Mouse (Mus musculus): Measurements from ENCODE around the gene Fam189a2.

Gene Fam189a2

DNA sequence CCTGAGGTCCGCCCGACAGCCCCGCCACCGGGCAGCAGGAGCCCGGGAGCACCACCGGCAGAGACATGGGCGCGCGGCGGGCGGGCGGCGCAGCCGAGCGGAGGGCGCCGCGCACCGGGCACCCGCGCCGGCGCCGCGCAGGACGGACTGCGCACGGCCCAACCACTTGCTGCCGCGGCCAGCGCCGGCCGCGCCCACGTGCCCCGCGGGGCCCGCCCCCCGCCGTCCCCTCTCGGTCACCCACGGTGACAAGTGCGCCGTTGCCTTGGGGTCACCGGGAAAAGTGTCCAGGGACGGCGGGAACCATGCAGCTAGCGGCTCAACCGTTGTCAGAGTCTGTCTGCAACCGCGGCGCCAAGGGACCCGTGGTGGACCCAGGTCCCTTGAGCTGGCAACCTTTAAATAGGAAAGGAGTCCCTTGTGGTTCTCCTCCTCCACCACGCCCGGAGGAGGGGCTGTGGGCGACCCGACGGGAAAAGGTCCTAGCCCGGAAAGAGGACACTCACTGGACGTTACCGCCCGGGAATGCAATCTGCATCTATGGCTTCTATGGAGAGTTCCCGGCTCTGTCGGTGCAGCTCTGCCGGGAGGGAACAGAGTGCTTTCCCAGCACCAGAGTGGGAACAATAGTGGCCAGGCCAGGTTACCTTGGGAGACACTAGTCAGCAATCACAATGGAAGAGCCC is at the start of gene Fam189a2:
Fam189a2 (minus strand) TSS at position 149 of the 686 bp plus-strand sequence.
- Histone ChIP-seq H3K36me3 (ENCODE audit: control insufficient read depth, insufficient read depth, low read length, poor library complexity, severe bottlenecking) (no peaks in the 10 kb centered on the region), H3K27me3 (ENCODE audit: control insufficient read depth, insufficient read depth, low read length, poor library complexity, severe bottlenecking) (no peaks in the 10 kb centered on the region; the same call in 1 of the 2 replicates)
- DNase-seq (ENCODE audit: low read depth, low spot score) = no peak

DNA sequence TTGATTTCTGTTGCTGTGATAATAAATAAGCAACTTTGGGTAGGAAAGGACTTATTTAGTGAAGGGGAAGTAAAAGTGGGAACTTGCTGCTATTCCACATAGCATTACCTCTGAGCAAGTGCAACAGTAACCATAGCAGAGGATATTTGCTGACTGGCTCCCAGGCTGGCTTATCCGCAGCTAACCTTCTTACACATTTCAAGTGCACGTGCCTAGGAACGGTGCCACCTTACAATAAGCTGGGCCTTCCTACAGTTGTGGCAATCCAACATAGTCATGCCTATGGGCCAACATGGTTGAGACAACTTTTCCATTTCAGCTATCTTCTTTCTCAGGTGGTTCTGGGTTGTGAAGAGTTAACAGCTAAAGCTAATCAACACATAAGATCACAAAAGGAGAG is 46.8 kb upstream of the Fam189a2 start:
- no peak for DNase-seq (ENCODE audit: low read depth, low spot score)
- H3K27me3 ChIP-seq (ENCODE audit: control insufficient read depth, insufficient read depth, low read length, poor library complexity, severe bottlenecking) = no peaks in the 10 kb centered on the region
- H3K36me3 ChIP-seq (ENCODE audit: control insufficient read depth, insufficient read depth, low read length, poor library complexity, severe bottlenecking) = no peaks in the 10 kb centered on the region

DNA sequence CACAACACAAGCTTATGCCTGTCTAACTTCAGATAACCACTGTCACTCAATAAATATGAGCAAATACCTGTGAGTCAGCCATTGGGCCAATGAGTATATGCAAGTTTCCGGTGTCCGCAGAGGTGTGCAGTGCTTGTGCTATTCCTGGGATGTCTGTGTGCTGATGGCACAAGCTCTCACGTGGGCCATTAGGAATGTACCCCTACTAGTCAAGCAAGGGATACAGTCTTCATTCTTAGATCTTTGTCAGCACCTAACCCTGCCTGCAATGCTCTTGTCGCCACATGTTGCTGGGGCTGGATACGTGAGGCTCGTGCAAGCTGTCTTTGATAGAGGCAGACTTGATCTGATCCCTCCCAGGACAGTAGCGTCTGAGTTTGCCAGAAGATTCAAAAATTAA is 45.7 kb upstream of the Fam189a2 start:
- no peak for DNase-seq (ENCODE audit: low read depth, low spot score)
- H3K36me3 ChIP-seq (ENCODE audit: control insufficient read depth, insufficient read depth, low read length, poor library complexity, severe bottlenecking) = no peaks in the 10 kb centered on the region
- no peaks in the 10 kb centered on the region for H3K27me3 ChIP-seq (ENCODE audit: control insufficient read depth, insufficient read depth, low read length, poor library complexity, severe bottlenecking)

DNA sequence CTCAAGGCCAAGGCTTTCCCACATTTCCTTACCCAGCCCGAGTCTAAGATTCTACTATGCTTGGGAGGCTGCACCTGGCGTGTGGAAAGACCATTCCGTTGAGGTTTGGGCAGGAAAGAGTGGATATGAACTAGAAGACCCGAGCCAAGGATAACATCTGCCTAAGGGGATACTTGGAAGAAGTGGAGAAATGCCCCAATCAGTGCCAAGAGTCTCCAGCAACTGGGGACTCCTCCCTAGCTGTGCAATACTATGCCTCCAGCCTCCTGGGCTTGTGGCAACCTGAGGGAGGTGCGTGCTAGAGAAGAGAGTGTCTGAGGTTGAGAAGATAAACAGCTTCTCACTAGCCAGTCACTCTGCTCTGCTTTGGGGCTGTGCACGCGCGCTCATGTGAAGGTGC is 45.1 kb upstream of the Fam189a2 start:
- H3K27me3 ChIP-seq (ENCODE audit: control insufficient read depth, insufficient read depth, low read length, poor library complexity, severe bottlenecking) = no peaks in the 10 kb centered on the region
- DNase-seq (ENCODE audit: low read depth, low spot score) = no peak
- H3K36me3 ChIP-seq (ENCODE audit: control insufficient read depth, insufficient read depth, low read length, poor library complexity, severe bottlenecking) = no peaks in the 10 kb centered on the region

DNA sequence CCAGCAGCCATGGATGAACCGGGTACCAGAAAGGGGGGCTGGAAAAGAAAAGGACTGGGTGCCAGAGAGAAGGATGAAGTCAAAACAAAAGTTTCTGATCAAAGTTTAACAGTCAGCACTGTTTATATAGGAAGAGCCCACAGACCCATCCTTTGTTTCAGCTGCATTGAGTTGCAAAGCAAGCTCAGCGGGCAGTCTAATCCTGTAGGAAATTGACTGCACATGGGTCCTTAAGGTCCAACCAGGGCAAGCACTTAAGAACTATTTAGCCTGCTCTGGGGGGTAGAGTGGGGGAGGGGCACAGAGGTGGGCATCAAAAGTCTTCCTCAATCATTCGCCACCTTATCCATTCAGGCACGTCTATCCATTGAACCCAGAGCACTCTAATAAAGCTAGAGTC is 42.3 kb upstream of the Fam189a2 start:
- DNase-seq (ENCODE audit: low read depth, low spot score) = no peak
- no peaks in the 10 kb centered on the region for H3K36me3 ChIP-seq (ENCODE audit: control insufficient read depth, insufficient read depth, low read length, poor library complexity, severe bottlenecking)
- no peaks in the 10 kb centered on the region for H3K27me3 ChIP-seq (ENCODE audit: control insufficient read depth, insufficient read depth, low read length, poor library complexity, severe bottlenecking)

DNA sequence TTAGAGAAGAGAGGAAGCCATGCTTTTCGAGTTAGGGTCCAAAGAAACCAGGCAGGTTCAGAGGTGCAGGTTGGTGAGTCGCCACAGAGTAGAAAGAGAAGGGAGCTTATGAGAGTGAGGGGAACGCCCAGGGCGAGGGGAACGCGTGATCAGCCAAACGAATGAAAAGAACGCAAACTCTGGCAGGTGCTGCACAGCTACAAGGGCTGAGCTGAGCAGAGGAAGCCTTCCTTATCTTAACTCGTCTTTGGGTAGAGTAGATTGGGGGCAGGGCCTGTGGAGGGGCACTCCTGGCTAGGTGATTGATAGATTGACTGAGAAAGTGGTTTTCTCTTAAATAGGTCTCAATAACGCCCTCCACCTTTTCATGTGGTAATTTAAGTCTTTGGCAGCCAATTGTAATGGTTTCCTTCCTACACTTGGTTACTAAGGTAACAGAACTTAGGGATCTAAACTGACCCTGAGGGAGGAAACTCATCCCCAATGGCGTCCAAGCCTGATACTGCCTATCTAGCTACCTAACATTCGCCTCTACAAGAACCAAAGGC is 33.6 kb upstream of the Fam189a2 start:
- Histone ChIP-seq H3K36me3 (ENCODE audit: control insufficient read depth, insufficient read depth, low read length, poor library complexity, severe bottlenecking) (no peaks in the 10 kb centered on the region), H3K27me3 (ENCODE audit: control insufficient read depth, insufficient read depth, low read length, poor library complexity, severe bottlenecking) (no peaks in the 10 kb centered on the region)
- no peak for DNase-seq (ENCODE audit: low read depth, low spot score)

DNA sequence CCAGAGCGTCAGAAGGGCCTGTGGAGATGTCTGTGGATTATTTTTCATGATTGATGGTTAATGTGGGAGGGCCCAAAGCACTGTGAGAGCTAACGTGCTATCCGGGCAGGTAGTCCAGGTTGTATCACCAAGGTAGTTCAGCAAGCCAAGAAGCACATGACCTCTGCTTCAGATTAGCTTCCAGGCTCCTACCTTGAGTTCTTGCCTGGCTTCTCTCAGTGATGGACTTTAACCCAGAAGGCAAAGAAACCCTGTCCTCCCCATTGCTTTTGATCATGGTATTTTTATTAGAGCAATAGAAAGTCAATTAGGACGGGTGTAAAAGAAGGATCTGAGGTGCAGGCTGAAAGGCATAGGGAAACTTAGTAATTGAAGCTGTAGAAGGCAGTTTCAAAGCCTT is 32.8 kb upstream of the Fam189a2 start:
- no peaks in the 10 kb centered on the region for H3K36me3 ChIP-seq (ENCODE audit: control insufficient read depth, insufficient read depth, low read length, poor library complexity, severe bottlenecking)
- DNase-seq (ENCODE audit: low read depth, low spot score) = no peak

DNA sequence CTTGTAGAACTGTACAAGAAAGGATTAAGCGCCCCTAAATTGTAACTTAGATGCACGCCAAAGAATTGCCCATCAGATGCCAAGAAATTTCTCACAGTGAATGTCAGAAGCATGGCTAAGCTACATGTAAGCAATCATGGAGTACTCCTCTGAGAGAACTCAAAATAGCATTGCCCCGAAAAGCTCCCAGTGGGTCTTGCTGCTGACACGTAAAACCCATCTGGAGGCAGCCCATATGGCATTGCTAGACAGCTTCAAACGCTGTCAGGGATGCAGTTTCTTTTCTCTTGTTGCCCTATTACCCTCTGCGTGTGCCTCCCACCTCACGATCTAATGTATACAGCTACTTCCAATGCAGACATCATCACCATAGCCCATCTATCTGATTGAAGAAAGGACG is 28.0 kb upstream of the Fam189a2 start:
- no peak for DNase-seq (ENCODE audit: low read depth, low spot score)
- Histone ChIP-seq H3K27me3 (ENCODE audit: control insufficient read depth, insufficient read depth, low read length, poor library complexity, severe bottlenecking) (no peaks in the 10 kb centered on the region), H3K36me3 (ENCODE audit: control insufficient read depth, insufficient read depth, low read length, poor library complexity, severe bottlenecking) (no peaks in the 10 kb centered on the region)

More for the DNA sequence above, 32.8 kb upstream of the Fam189a2 start:
- no peaks in the 10 kb centered on the region for H3K27me3 ChIP-seq (ENCODE audit: control insufficient read depth, insufficient read depth, low read length, poor library complexity, severe bottlenecking)

DNA sequence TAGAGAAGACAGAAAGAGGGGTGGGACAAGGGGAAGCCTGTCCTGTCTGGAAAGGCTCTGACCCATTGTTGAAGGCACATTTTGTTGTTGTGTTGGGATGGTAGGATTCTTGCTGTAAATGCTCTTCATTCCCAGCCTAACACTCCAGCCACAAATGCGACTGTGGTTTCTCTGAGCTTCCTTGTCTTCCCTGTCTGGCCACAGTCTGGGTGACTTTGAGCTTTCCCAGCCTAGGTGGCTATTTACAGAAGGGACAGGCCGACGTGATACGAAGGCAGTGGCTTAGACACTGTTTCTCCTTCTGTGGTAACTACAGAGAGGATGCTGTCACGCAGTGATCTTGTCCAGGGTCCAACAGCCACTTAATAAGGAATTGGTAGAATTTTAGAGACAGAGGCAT is 27.2 kb upstream of the Fam189a2 start:
- Histone ChIP-seq H3K36me3 (ENCODE audit: control insufficient read depth, insufficient read depth, low read length, poor library complexity, severe bottlenecking) (no peaks in the 10 kb centered on the region), H3K27me3 (ENCODE audit: control insufficient read depth, insufficient read depth, low read length, poor library complexity, severe bottlenecking) (no peaks in the 10 kb centered on the region)
- DNase-seq (ENCODE audit: low read depth, low spot score) = no peak

DNA sequence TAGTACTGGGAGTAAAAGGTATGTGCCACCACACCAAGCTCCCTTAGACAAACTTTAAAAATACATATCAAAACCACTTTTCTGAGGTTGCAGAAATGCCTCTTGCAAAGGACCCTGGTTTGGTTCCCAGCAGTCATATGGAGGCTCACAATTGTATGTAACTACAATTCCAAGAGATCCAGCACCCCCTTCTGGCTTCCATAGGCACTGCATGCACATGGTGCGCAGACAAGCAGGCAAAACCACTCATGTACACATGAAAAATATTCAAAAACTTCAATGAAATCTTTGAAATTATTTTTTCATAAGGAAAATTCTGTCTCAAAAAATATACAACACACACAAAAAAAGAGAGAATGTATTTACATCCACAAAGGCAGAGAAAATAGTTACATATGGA is 26.1 kb upstream of the Fam189a2 start:
- DNase-seq (ENCODE audit: low read depth, low spot score) = no peak
- no peaks in the 10 kb centered on the region for H3K36me3 ChIP-seq (ENCODE audit: control insufficient read depth, insufficient read depth, low read length, poor library complexity, severe bottlenecking)
- no peaks in the 10 kb centered on the region for H3K27me3 ChIP-seq (ENCODE audit: control insufficient read depth, insufficient read depth, low read length, poor library complexity, severe bottlenecking)

DNA sequence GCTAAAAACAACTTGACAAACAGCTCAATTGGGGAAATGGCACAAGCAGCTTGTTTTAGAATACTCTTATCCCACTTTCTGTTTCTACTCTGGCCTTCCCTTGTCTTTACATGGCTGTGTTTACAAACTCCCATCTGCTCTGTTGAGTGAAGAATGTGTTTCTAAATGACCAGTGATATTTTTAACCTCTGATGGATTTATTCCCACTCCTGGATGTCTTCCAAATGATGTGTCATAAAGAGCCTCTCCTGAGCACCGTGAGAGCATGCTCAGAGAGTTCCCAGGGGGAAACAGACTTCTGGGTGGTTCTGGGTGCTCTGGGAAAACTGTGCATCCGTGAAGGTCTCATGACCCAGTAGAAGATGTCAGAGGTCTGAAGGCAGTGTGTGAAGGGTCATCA is 24.1 kb upstream of the Fam189a2 start:
- no peak for DNase-seq (ENCODE audit: low read depth, low spot score)
- H3K27me3 ChIP-seq (ENCODE audit: control insufficient read depth, insufficient read depth, low read length, poor library complexity, severe bottlenecking) = no peaks in the 10 kb centered on the region
- no peaks in the 10 kb centered on the region for H3K36me3 ChIP-seq (ENCODE audit: control insufficient read depth, insufficient read depth, low read length, poor library complexity, severe bottlenecking)

DNA sequence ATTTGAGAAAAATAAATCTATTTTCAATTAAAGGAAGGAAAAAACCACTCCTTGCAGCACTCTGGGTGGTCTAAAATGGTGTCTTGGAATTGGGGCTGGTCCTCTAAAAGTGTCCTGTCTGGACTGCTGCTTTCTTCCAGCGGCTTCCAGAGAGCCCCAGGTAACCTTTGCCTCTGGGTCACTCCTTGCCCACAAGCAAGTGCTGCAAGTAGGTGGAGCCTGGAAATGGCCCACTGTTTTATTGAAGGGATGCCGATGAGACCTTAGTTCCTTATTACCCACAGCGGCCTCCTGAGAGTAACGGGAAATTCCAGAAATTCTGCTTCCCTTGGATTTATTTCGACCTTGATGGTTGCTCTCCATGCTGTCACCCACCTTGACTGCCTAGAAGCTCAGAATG is 23.4 kb upstream of the Fam189a2 start:
- DNase-seq (ENCODE audit: low read depth, low spot score) = no peak
- Histone ChIP-seq H3K36me3 (ENCODE audit: control insufficient read depth, insufficient read depth, low read length, poor library complexity, severe bottlenecking) (no peaks in the 10 kb centered on the region), H3K27me3 (ENCODE audit: control insufficient read depth, insufficient read depth, low read length, poor library complexity, severe bottlenecking) (no peaks in the 10 kb centered on the region)

DNA sequence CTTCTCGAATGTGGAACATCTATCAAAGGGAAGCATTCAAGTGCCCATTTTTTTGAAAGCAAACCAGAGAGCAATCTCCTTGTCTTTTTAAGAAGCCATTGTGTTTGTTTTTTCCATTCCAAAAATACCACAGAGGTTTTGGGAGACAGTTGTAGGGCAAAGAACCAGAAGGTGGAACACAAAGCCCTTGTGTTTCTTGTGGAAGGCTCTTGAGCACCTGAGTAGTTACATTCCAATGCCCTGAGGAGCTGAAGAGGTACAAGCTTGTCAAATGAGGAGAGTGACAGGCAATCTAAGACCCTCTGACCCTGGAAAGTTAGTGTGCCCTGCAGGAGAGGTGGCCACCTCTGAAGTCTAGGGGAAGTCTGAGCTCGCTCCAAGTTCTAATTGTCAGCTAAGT is 19.7 kb upstream of the Fam189a2 start:
- Histone ChIP-seq H3K27me3 (ENCODE audit: control insufficient read depth, insufficient read depth, low read length, poor library complexity, severe bottlenecking) (no peaks in the 10 kb centered on the region), H3K36me3 (ENCODE audit: control insufficient read depth, insufficient read depth, low read length, poor library complexity, severe bottlenecking) (no peaks in the 10 kb centered on the region)
- no peak for DNase-seq (ENCODE audit: low read depth, low spot score)

DNA sequence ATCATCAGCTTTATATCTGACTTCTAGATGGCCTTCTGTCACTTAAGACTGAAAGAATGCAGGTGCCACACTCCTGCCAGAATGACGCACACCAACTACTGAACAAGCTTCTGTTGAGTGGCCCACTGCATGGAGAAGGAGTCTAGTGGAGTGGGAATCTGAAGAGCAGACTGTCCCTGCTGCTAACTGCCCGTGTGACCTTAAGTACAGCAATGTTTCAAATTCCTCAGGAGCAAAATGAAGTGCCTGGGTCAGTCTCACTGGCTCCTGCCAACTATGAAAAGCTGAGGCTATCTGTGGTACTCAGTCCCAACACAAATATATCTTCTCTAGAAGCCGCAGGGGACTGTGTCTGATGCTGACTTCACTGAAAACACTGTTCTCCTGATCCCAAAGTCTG is 18.5 kb upstream of the Fam189a2 start:
- Histone ChIP-seq H3K27me3 (ENCODE audit: control insufficient read depth, insufficient read depth, low read length, poor library complexity, severe bottlenecking) (no peaks in the 10 kb centered on the region), H3K36me3 (ENCODE audit: control insufficient read depth, insufficient read depth, low read length, poor library complexity, severe bottlenecking) (no peaks in the 10 kb centered on the region)

DNA sequence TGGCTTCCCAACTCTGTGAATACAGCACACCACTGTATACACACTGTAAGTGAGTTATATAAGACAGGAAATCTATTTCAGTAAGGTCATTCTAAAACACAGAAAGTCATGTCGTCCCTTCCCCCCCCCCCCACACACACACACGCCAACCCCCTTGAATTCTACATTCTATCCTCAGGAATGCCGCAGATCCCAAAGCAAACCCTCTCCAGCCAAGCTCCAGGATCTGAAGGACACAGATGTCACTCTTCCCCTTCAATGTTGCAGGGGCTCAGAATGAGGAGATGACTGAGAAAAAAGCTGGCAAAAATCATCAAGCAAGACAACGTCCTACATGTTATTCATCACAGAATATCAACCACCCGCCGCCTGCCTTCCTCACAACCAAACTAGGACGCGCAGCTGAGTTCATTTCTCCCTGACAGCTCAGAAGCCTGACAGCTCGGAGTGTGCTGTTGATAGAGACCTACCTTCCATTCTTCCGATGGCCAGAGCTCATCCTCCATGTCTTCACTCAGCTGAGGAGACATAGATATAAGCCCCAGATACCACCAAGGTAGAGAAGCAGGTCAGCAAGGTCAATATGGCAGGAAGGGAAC is 15.7 kb upstream of the Fam189a2 start:
- no peaks in the 10 kb centered on the region for H3K27me3 ChIP-seq (ENCODE audit: control insufficient read depth, insufficient read depth, low read length, poor library complexity, severe bottlenecking)
- no peak for DNase-seq (ENCODE audit: low read depth, low spot score)
- no peaks in the 10 kb centered on the region for H3K36me3 ChIP-seq (ENCODE audit: control insufficient read depth, insufficient read depth, low read length, poor library complexity, severe bottlenecking)

More for the DNA sequence above, 18.5 kb upstream of the Fam189a2 start:
- DNase-seq (ENCODE audit: low read depth, low spot score) = no peak
